Mouse (Mus musculus): ENCODE data around the gene Bche. TPM values are rescaled to one million over a fixed set of nuclear protein-coding genes. Genes with fewer than 3 reads are reported as not detected.

The Bche gene
- total RNA-seq (2014; rRNA removed) (2.5 and 2.6 TPM in 2 replicates), polyA plus RNA-seq (2015; fragmentation: Nextera tagmentation; extraction: Ambion mirVana) (1.1 and 1.5 TPM in 2 replicates)

GRCm38 (mm10) chr3:73708410-73708714, at the start of gene Bche:
Gene Bche (minus strand): TSS chr3:73708415.
- H3K4me3 ChIP-seq (ENCODE audit: low read depth, low read length): peak within 1 kb of the TSS; percentile 40
- H3K27ac ChIP-seq (ENCODE audit: low read depth, low read length): no peak within 1 kb of the TSS
- H3K9me3 ChIP-seq (ENCODE audit: low read length): no peaks in the 10 kb centered on the region
- no peaks in the 10 kb centered on the region for H3K36me3 ChIP-seq (ENCODE audit: insufficient read depth)
- no peak for ATAC-seq
- no peaks in the 10 kb centered on the region for H3K4me1 ChIP-seq (ENCODE audit: insufficient read depth)
- no peak for TF ChIP-seq CTCF (IDR thresholded peaks at IDR 0.05; ENCODE audit: low read depth)
- no peaks in the 10 kb centered on the region for H3K27me3 ChIP-seq (ENCODE audit: insufficient read depth, low read length)
- peak within 1 kb of the TSS; percentile 41 for H3K9ac ChIP-seq
- 10% methylated on average over 10 of the region's 10 CpGs for WGBS
- H3K4me2 ChIP-seq (ENCODE audit: low read depth): peak within 1 kb of the TSS; percentile 74
- no peak for DNase-seq

DNA sequence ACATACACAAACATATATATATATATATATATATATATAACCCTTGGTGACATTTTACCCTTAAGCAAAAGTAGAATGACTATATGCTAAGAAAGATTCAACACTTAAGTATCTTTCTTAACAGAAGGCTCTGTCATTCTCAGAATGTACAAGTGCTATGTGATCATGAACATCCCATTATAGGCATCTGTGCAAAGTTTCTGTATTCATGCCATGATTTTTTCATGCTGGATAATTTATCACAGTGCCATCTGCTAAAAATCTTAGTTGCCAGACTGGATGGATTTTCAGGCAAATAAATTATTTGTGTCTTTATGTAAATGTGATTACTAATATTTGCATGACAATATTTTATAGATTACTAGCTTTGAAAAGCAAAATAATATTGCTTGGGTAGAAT, 33.8 kb upstream of the Bche start:
- TF ChIP-seq CTCF (IDR thresholded peaks at IDR 0.05; ENCODE audit: low read depth): no peak
- Histone ChIP-seq H3K27ac (ENCODE audit: low read depth, low read length) (no peak overlapping the region), H3K36me3 (ENCODE audit: insufficient read depth) (no peaks in the 10 kb centered on the region), H3K27me3 (ENCODE audit: insufficient read depth, low read length) (no peaks in the 10 kb centered on the region), H3K9me3 (ENCODE audit: low read length) (no peaks in the 10 kb centered on the region), H3K4me1 (ENCODE audit: insufficient read depth) (no peaks in the 10 kb centered on the region), H3K9ac (no peak overlapping the region), H3K4me3 (ENCODE audit: low read depth, low read length) (no peak overlapping the region), H3K4me2 (ENCODE audit: low read depth) (no peak overlapping the region)
- ATAC-seq: peak; percentile 59
- DNase-seq: peak; percentile 41

- H3K27ac ChIP-seq (ENCODE audit: low read depth, low read length): no peak overlapping the region
- TF ChIP-seq CTCF (IDR thresholded peaks at IDR 0.05; ENCODE audit: low read depth): peak; percentile 75
- H3K4me1 ChIP-seq (ENCODE audit: insufficient read depth): no peaks in the 10 kb centered on the region
- ATAC-seq (no peak), DNase-seq (peak; percentile 74)
- H3K4me2 ChIP-seq (ENCODE audit: low read depth): no peak overlapping the region
- H3K27me3 ChIP-seq (ENCODE audit: insufficient read depth, low read length): no peaks in the 10 kb centered on the region
- H3K9me3 ChIP-seq (ENCODE audit: low read length): no peaks in the 10 kb centered on the region
- 29% methylated on average over 2 of the region's 2 CpGs for WGBS
- no peak overlapping the region for H3K4me3 ChIP-seq (ENCODE audit: low read depth, low read length)
- H3K36me3 ChIP-seq (ENCODE audit: insufficient read depth): no peaks in the 10 kb centered on the region
- H3K9ac ChIP-seq: no peak overlapping the region
Observed at GRCm38 (mm10) chr3:73731677-73732076, 23.5 kb upstream of the Bche start.

- TF ChIP-seq CTCF (IDR thresholded peaks at IDR 0.05; ENCODE audit: low read depth): no peak
- Histone ChIP-seq H3K4me3 (ENCODE audit: low read depth, low read length) (no peak overlapping the region), H3K27ac (ENCODE audit: low read depth, low read length) (no peak overlapping the region), H3K4me1 (ENCODE audit: insufficient read depth) (no peaks in the 10 kb centered on the region), H3K9ac (no peak overlapping the region), H3K9me3 (ENCODE audit: low read length) (no peaks in the 10 kb centered on the region), H3K4me2 (ENCODE audit: low read depth) (no peak overlapping the region), H3K27me3 (ENCODE audit: insufficient read depth, low read length) (no peaks in the 10 kb centered on the region), H3K36me3 (ENCODE audit: insufficient read depth) (no peaks in the 10 kb centered on the region)
- ATAC-seq: no peak
- 71% methylated on average over 5 of the region's 5 CpGs for WGBS
- no peak for DNase-seq
Observed at GRCm38 (mm10) chr3:73729511-73729910, 21.3 kb upstream of the Bche start.

- H3K27me3 ChIP-seq (ENCODE audit: insufficient read depth, low read length): no peaks in the 10 kb centered on the region
- ATAC-seq (no peak), DNase-seq (no peak)
- H3K9me3 ChIP-seq (ENCODE audit: low read length): no peaks in the 10 kb centered on the region
- no peaks in the 10 kb centered on the region for H3K4me1 ChIP-seq (ENCODE audit: insufficient read depth)
- H3K4me3 ChIP-seq (ENCODE audit: low read depth, low read length): no peak overlapping the region
- no peak overlapping the region for H3K27ac ChIP-seq (ENCODE audit: low read depth, low read length)
- no peaks in the 10 kb centered on the region for H3K36me3 ChIP-seq (ENCODE audit: insufficient read depth)
- no peak for TF ChIP-seq CTCF (IDR thresholded peaks at IDR 0.05; ENCODE audit: low read depth)
- H3K9ac ChIP-seq: no peak overlapping the region
- no peak overlapping the region for H3K4me2 ChIP-seq (ENCODE audit: low read depth)
Observed at GRCm38 (mm10) chr3:73725711-73726110, 17.5 kb upstream of the Bche start.

DNA sequence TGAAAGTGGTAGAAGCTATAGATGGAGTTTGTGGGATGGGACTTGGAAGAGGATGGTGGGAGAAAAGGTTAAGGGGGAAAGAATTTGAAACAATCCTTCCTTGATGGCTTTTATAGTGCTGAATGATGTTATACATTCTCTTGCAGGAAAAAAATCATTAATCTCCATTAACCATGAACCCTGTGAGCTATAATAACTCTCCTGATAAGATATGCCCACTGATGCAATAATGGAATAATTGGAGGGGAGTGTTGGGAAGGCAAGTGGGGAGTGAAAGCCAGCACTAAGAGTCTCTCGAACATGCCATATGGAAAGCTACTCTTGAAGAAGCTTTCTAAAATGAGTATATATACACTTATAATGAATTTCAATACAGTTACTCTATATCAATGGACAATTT, 16.7 kb upstream of the Bche start:
- Histone ChIP-seq H3K36me3 (ENCODE audit: insufficient read depth) (no peaks in the 10 kb centered on the region), H3K9ac (no peak overlapping the region), H3K4me1 (ENCODE audit: insufficient read depth) (no peaks in the 10 kb centered on the region), H3K9me3 (ENCODE audit: low read length) (no peaks in the 10 kb centered on the region), H3K27ac (ENCODE audit: low read depth, low read length) (no peak overlapping the region), H3K4me3 (ENCODE audit: low read depth, low read length) (no peak overlapping the region), H3K4me2 (ENCODE audit: low read depth) (no peak overlapping the region), H3K27me3 (ENCODE audit: insufficient read depth, low read length) (no peaks in the 10 kb centered on the region)
- no peak for ATAC-seq
- 77% methylated on average over 1 of the region's 1 CpGs for WGBS
- no peak for TF ChIP-seq CTCF (IDR thresholded peaks at IDR 0.05; ENCODE audit: low read depth)
- no peak for DNase-seq

DNA sequence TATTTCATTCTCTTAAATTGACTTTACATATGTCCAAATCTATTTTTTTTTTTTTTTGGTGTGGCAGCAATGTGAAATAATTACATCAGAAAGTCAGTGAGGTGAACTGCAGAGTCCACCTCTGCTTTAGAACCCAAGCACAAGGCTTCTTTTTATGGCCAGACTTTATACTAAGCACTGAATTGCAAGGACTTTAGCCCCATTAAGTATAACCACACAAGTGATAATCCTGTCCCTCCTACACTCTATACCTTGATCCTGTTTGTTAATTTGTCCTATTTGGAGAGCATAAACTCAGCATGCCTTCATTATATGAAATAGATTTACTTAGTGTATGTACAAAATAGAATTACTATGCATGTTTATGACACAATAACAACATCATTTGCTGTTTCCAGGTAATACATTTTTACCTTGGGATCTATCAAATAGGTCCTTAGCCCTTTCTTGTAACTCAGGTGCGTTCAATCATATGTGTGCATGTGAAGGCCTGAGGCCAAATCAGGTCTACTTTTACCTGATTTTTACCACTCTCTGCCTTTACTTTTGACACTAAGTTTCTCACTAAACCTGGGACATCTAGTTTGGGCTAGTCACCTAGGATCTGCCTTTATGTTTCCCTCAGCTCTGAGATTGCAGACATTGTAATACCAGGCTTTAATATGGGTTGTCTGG, 9.5 kb upstream of the Bche start:
- no peak for ATAC-seq
- WGBS: 98% methylated on average over 1 of the region's 1 CpGs

More for the DNA sequence above, 9.5 kb upstream of the Bche start:
- H3K9me3 ChIP-seq (ENCODE audit: low read length): no peaks in the 10 kb centered on the region
- H3K9ac ChIP-seq: no peak overlapping the region
- no peak for DNase-seq
- H3K4me2 ChIP-seq (ENCODE audit: low read depth): no peak overlapping the region
- H3K4me1 ChIP-seq (ENCODE audit: insufficient read depth): no peaks in the 10 kb centered on the region
- H3K27me3 ChIP-seq (ENCODE audit: insufficient read depth, low read length): no peaks in the 10 kb centered on the region
- no peak overlapping the region for H3K27ac ChIP-seq (ENCODE audit: low read depth, low read length)
- H3K36me3 ChIP-seq (ENCODE audit: insufficient read depth): no peaks in the 10 kb centered on the region
- no peak overlapping the region for H3K4me3 ChIP-seq (ENCODE audit: low read depth, low read length)
- TF ChIP-seq CTCF (IDR thresholded peaks at IDR 0.05; ENCODE audit: low read depth): no peak

All from forebrain, postnatal 0 days (tissue).